Mouse (Mus musculus) urinary bladder, postnatal 4 days (tissue): Measurements from ENCODE around the gene Crybg3.

ENCODE experiments used
- DNase-seq, 2 experiments: peaks; one replicate each; pipeline ENCODE4 v3.0.0; 2021 to 2022; ENCODE audit warnings: low spot score in 2 of 2

Gene Crybg3

GRCm38 (mm10) chr16:59579237-59579636 lies 21.5 kb downstream of the Crybg3 start:
- no peak for DNase-seq

- DNase-seq, result no peak
Observed at GRCm38 (mm10) chr16:59573961-59574360, 26.8 kb downstream of the Crybg3 start.

GRCm38 (mm10) chr16:59572685-59573084 lies 28.1 kb downstream of the Crybg3 start:
- no peak for DNase-seq

GRCm38 (mm10) chr16:59570807-59571206 lies 30.0 kb downstream of the Crybg3 start:
- no peak for DNase-seq

GRCm38 (mm10) chr16:59569837-59570236 lies 30.9 kb downstream of the Crybg3 start:
- DNase-seq, result no peak

GRCm38 (mm10) chr16:59567721-59568381 lies 32.9 kb downstream of the Crybg3 start:
- DNase-seq, result no peak

GRCm38 (mm10) chr16:59566437-59566836 lies 34.3 kb downstream of the Crybg3 start:
- no peak for DNase-seq

- no peak for DNase-seq
Observed at GRCm38 (mm10) chr16:59565631-59566030, 35.1 kb downstream of the Crybg3 start.

- no peak for DNase-seq
Observed at GRCm38 (mm10) chr16:59564025-59564424, 36.8 kb downstream of the Crybg3 start.

GRCm38 (mm10) chr16:59559300-59560200 lies 41.2 kb downstream of the Crybg3 start:
- DNase-seq, result no peak

- DNase-seq, result no peak
Observed at GRCm38 (mm10) chr16:59558916-59559299, 41.9 kb downstream of the Crybg3 start.

- no peak for DNase-seq
Observed at GRCm38 (mm10) chr16:59553490-59554161, 47.2 kb downstream of the Crybg3 start.

- DNase-seq, result no peak
Observed at GRCm38 (mm10) chr16:59551507-59551906, 49.3 kb downstream of the Crybg3 start.

- DNase-seq, result no peak
Observed at GRCm38 (mm10) chr16:59549631-59550030, 51.1 kb downstream of the Crybg3 start.

- no peak for DNase-seq
Observed at GRCm38 (mm10) chr16:59548582-59548947, 52.2 kb downstream of the Crybg3 start.

GRCm38 (mm10) chr16:59547887-59548581 lies 52.7 kb downstream of the Crybg3 start:
- no peak for DNase-seq

GRCm38 (mm10) chr16:59547466-59547865 lies 53.3 kb downstream of the Crybg3 start:
- no peak for DNase-seq

- DNase-seq, result no peak
Observed at GRCm38 (mm10) chr16:59545360-59545759, 55.4 kb downstream of the Crybg3 start.

- no peak for DNase-seq
Observed at GRCm38 (mm10) chr16:59541382-59541781, 59.4 kb downstream of the Crybg3 start.

GRCm38 (mm10) chr16:59540944-59541343 lies 59.8 kb downstream of the Crybg3 start:
- no peak for DNase-seq

- DNase-seq, result no peak
Observed at GRCm38 (mm10) chr16:59535673-59536072, 65.1 kb downstream of the Crybg3 start.

GRCm38 (mm10) chr16:59534349-59534748 lies 66.4 kb downstream of the Crybg3 start:
- no peak for DNase-seq
